Mouse (Mus musculus) liver, embryonic 14.5 days (tissue): ENCODE measurements around the gene Tmprss15. TPM values are rescaled to one million over a fixed set of nuclear protein-coding genes. Genes with fewer than 3 reads are reported as not detected.

Experiments
- ATAC-seq: fragments of 200-750 bp; cut with Nextera tagmentation; 2 replicates; pipeline ENCODE4 v1.8.0; 2017; ENCODE audit warnings: moderate number of reproducible peaks, mild to moderate bottlenecking, moderate library complexity; ENCODE audit not compliant: insufficient read depth
- DNase-seq, 3 experiments: peaks; one replicate each; pipeline ENCODE4 v3.0.0-alpha.2; 2012 to 2013; ENCODE audit warnings: low read depth in 3 of 3, low spot score in 3 of 3
- H3K27ac ChIP-seq: fragments of 300-500 bp; sonication (generic); 2 replicates; pipeline ENCODE4 v1.5.1; 2014; ENCODE audit warnings: moderate library complexity, mild to moderate bottlenecking, control low read depth, inconsistent platforms
- H3K27me3 ChIP-seq: fragments of 300-500 bp; sonication (generic); 2 replicates; pipeline ENCODE4 v1.6.1; 2014; ENCODE audit warnings: mild to moderate bottlenecking, low read length, moderate library complexity; ENCODE audit not compliant: control insufficient read depth, insufficient read depth
- H3K36me3 ChIP-seq: fragments of 300-500 bp; sonication (generic); replicated peaks from 2 replicates; pipeline ENCODE4 v1.6.1; 2014; ENCODE audit warnings: low read depth; ENCODE audit not compliant: control insufficient read depth, insufficient read depth
- H3K4me1 ChIP-seq, 2 experiments: fragments of 200-500 bp in 1 of 2; fragments of 300-500 bp in 1 of 2; sonication (generic) in 1 of 2; replicated peaks; 2 replicates each; pipeline ENCODE4 v1.6.1; 2012 to 2014; ENCODE audit warnings: antibody characterized with exemption in 1 of 2, inconsistent platforms in 1 of 2, low read length in 1 of 2; ENCODE audit not compliant: control insufficient read depth in 2 of 2, insufficient read depth in 2 of 2
- H3K4me2 ChIP-seq: fragments of 300-500 bp; sonication (generic); 2 replicates; pipeline ENCODE4 v1.6.1; 2014; ENCODE audit warnings: low read depth, mild to moderate bottlenecking, control low read depth, moderate library complexity
- H3K4me3 ChIP-seq, 2 experiments: fragments of 200-500 bp in 1 of 2; fragments of 300-500 bp in 1 of 2; sonication (generic) in 1 of 2; 2 replicates each; pipeline ENCODE4 v1.5.1; 2012 to 2014; ENCODE audit warnings: low read depth in 2 of 2, low read length in 2 of 2, mild to moderate bottlenecking in 2 of 2, control low read depth in 1 of 2, inconsistent platforms in 1 of 2, moderate library complexity in 1 of 2; ENCODE audit not compliant: insufficient read depth in 1 of 2
- H3K9ac ChIP-seq: fragments of 300-500 bp; sonication (generic); replicated peaks from 2 replicates; pipeline ENCODE4 v1.6.1; 2014; ENCODE audit warnings: mild to moderate bottlenecking, control low read depth, moderate library complexity
- H3K9me3 ChIP-seq: fragments of 300-500 bp; sonication (generic); 2 replicates; pipeline ENCODE4 v1.6.1; 2016; ENCODE audit warnings: low read length, mixed read lengths; ENCODE audit not compliant: control insufficient read depth
- CTCF ChIP-seq: IDR thresholded peaks from 2 replicates; pipeline ENCODE4 v1.5.1; 2016; ENCODE audit warnings: antibody characterized with exemption, low read depth, control low read depth
- EP300 ChIP-seq: IDR thresholded peaks from 2 replicates; pipeline ENCODE4 v1.6.1; 2016; ENCODE audit warnings: antibody characterized with exemption, low read depth
- WGBS: fragments of 180-500 bp; shearing (Covaris S2); extraction: QIAGEN DNeasy Blood & Tissue Kit; methylation state at CpG from one replicate; pipeline ENCODE4 v1.1.7; 2014; ENCODE audit not compliant: insufficient replicate concordance; 5-methylcytosine and 5-hydroxymethylcytosine counted together
- polyA plus RNA-seq, 2 experiments: library from polyadenylated mRNA; depleted of rRNA in 1 of 2; stranded (reverse) in 1 of 2; unstranded in 1 of 2; fragments of >200 nt; fragmentation: Nextera tagmentation in 1 of 2; extraction: Ambion mirVana in 1 of 2; gene quantifications; 2 replicates each; pipeline versions ENCODE4 v1.2.1 to v1.2.3; 2012 to 2014

Tmprss15 gene
- polyA plus RNA-seq, 2 experiments, result not detected

DNA sequence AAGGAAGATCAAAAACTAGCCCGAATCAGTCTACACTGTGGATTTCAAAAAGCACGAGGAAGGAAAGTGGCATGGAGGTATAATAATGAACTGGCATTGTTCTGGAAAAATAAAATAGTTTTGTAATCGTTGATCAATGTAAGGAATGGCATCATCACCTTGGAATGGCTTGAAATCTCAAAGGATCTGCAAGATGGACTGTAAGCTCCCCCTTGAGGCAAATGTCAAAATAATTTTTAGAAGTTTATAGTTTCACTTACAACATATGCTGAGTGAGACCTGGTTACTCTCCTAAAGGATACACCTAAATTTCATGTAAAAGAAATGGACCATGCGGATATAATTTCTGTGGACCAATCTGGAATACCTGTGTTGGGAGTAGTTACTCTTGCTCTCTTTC, 140.5 kb downstream of the Tmprss15 start:
- H3K9ac ChIP-seq, result no peak overlapping the region
- H3K27ac ChIP-seq, result no peak overlapping the region
- no peaks in the 10 kb centered on the region for H3K36me3 ChIP-seq
- H3K9me3 ChIP-seq, result no peaks in the 10 kb centered on the region
- no peaks in the 10 kb centered on the region for H3K27me3 ChIP-seq
- no peak overlapping the region for H3K4me3 ChIP-seq
- no peak for DNase-seq
- no peak for ATAC-seq
- no peak overlapping the region for H3K4me2 ChIP-seq
- TF ChIP-seq CTCF, result no peak
- no peak for TF ChIP-seq EP300
- WGBS, result 61% methylated on average over 4 of the region's 4 CpGs
- no peaks in the 10 kb centered on the region for H3K4me1 ChIP-seq

- Histone ChIP-seq H3K4me1 (no peaks in the 10 kb centered on the region), H3K4me2 (no peak overlapping the region), H3K4me3 (no peak overlapping the region), H3K36me3 (no peaks in the 10 kb centered on the region), H3K9me3 (no peaks in the 10 kb centered on the region), H3K27ac (no peak overlapping the region), H3K9ac (no peak overlapping the region), H3K27me3 (no peaks in the 10 kb centered on the region)
- TF ChIP-seq EP300, result no peak
- no peak for TF ChIP-seq CTCF
- WGBS, result 55% methylated on average over 8 of the region's 8 CpGs
- no peak for ATAC-seq
- no peak for DNase-seq
Observed at GRCm38 (mm10) chr16:78937755-78938154, 153.1 kb downstream of the Tmprss15 start.

GRCm38 (mm10) chr16:78934298-78934697, 156.6 kb downstream of the Tmprss15 start:
- Histone ChIP-seq H3K9ac (no peak overlapping the region), H3K4me1 (no peaks in the 10 kb centered on the region), H3K27ac (no peak overlapping the region), H3K4me2 (no peak overlapping the region), H3K27me3 (no peaks in the 10 kb centered on the region), H3K9me3 (no peaks in the 10 kb centered on the region), H3K4me3 (no peak overlapping the region), H3K36me3 (no peaks in the 10 kb centered on the region)
- DNase-seq (no peak), ATAC-seq (no peak)
- 82% methylated on average over 2 of the region's 2 CpGs for WGBS
- TF ChIP-seq CTCF (no peak), EP300 (no peak)

GRCm38 (mm10) chr16:78931287-78932025, 159.4 kb downstream of the Tmprss15 start:
- Histone ChIP-seq H3K27ac (no peak overlapping the region), H3K9ac (no peak overlapping the region), H3K9me3 (no peaks in the 10 kb centered on the region), H3K27me3 (no peaks in the 10 kb centered on the region), H3K36me3 (no peaks in the 10 kb centered on the region), H3K4me2 (no peak overlapping the region; the same call in 1 of the 2 replicates), H3K4me1 (no peaks in the 10 kb centered on the region), H3K4me3 (no peak overlapping the region)
- no peak for DNase-seq
- TF ChIP-seq EP300 (no peak), CTCF (no peak)
- 13% methylated on average over 16 of the region's 16 CpGs for WGBS
- no peak for ATAC-seq

DNA sequence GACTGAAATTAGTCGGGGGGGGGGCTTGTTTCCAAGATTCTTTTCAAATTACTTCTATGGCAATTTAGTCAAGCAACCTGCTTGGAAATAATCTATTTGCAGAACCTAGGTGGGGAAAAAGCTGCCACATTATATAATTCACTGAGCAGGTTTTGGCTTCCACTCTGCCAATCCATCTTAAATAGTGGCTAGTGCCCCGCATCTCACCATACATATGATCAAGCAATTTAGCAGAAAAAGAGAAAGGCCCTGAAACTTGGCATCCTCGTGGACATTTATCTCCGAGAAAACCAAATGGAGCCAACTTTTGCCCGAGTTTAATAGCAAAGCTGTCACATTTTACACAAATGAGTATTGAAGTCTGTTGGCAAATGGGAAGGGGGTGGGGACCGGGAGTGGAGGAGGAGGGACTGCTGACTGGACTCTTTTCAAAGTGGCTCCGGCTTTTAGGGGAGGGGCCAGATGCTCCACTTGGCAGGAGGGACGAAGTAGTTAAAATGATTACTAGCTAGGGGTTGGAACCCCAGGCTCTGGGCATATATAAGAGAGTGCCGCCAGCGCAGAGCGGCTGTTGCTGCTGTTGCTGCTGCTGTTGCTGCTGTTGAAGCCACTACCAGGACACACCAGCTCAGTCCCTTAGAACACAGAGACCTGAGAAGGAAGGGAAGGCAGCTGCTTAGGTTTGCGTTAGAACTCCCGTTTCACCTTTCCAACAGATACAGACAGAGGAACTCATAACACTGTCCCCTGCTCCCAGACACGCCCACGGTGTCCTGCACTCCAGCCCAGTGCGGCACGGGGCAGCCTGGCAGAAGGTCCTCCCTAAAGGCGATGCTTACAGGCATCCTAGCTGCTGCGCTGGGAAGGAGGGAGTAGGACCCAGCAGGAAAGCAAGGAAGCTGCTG, 160.3 kb downstream of the Tmprss15 start, which contains the start of gene Chodl:
Gene Chodl (plus strand): TSS at position 567 of the 905 bp plus-strand sequence.
- ATAC-seq, result no peak
- H3K9ac ChIP-seq, result no peak within 1 kb of the TSS
- WGBS, result 11% methylated on average over 19 of the region's 19 CpGs

More for the DNA sequence above, 160.3 kb downstream of the Tmprss15 start, which contains the start of gene Chodl:
- no peak within 1 kb of the TSS; the same call in 1 of the 2 replicates for H3K4me2 ChIP-seq
- H3K9me3 ChIP-seq, result no peaks in the 10 kb centered on the region
- H3K36me3 ChIP-seq, result no peaks in the 10 kb centered on the region
- H3K27me3 ChIP-seq, result no peaks in the 10 kb centered on the region
- H3K4me1 ChIP-seq, result no peaks in the 10 kb centered on the region
- DNase-seq, result no peak
- H3K4me3 ChIP-seq, result no peak within 1 kb of the TSS
- TF ChIP-seq CTCF (no peak), EP300 (no peak)
- H3K27ac ChIP-seq, result no peak within 1 kb of the TSS
